Mouse (Mus musculus) bone marrow, adult 2 months (tissue): Measurements from ENCODE around the gene Cep152. TPM values are rescaled to one million over a fixed set of nuclear protein-coding genes. Genes with fewer than 3 reads are reported as not detected.

Experiments
- H3K27ac ChIP-seq: fragments of 200-500 bp; 2 replicates; pipeline ENCODE4 v1.5.1; 2012; ENCODE audit warnings: low read depth, mild to moderate bottlenecking, control low read depth, inconsistent platforms, low read length; ENCODE audit not compliant: control insufficient read depth, poor library complexity, insufficient read depth
- H3K4me1 ChIP-seq: fragments of 200-500 bp; 2 replicates; pipeline ENCODE4 v1.6.1; 2011; ENCODE audit warnings: low read length; ENCODE audit not compliant: control insufficient read depth, insufficient read depth
- H3K4me3 ChIP-seq: fragments of 200-500 bp; replicated peaks from 2 replicates; pipeline ENCODE3; 2011; ENCODE audit warnings: mild to moderate bottlenecking, low read depth, low read length, control low read depth; ENCODE audit not compliant: control insufficient read depth
- CTCF ChIP-seq: fragments of 200-500 bp; IDR thresholded peaks from 2 replicates; pipeline ENCODE4 v1.5.1; 2011; ENCODE audit warnings: low read length, control low read depth; ENCODE audit not compliant: control insufficient read depth, insufficient read depth
- POLR2A ChIP-seq: fragments of 200-500 bp; IDR thresholded peaks from 2 replicates; pipeline ENCODE4 v1.6.1; 2011; ENCODE audit warnings: low read depth, mild to moderate bottlenecking, control low read depth, low read length, borderline replicate concordance; ENCODE audit not compliant: control insufficient read depth
- WGBS: fragments of 180-500 bp; shearing (Covaris S2); methylation state at CpG from one replicate; pipeline ENCODE4 v1.1.7; 2018; 5-methylcytosine and 5-hydroxymethylcytosine counted together
- polyA plus RNA-seq: library from polyadenylated mRNA; stranded (reverse); fragments of >200 nt; gene quantifications from 2 replicates; pipeline ENCODE4 v1.2.4, GENCODE M21; 2011; ENCODE audit warnings: low replicate concordance; ENCODE audit not compliant: missing spikeins, insufficient read depth, insufficient read length

The Cep152 gene
- polyA plus RNA-seq, 1 experiment, result 12.9 TPM

GRCm38 (mm10) chr2:125598251-125598650 is 26.7 kb downstream of the Cep152 start:
- H3K27ac ChIP-seq, result no peak overlapping the region
- no peak for TF ChIP-seq CTCF
- no peak for TF ChIP-seq POLR2A
- H3K4me3 ChIP-seq, result no peak overlapping the region
- WGBS, result 86% methylated on average over 6 of the region's 6 CpGs
- H3K4me1 ChIP-seq, result no peaks in the 10 kb centered on the region

GRCm38 (mm10) chr2:125594786-125595185 is 30.1 kb downstream of the Cep152 start:
- no peaks in the 10 kb centered on the region for H3K4me1 ChIP-seq
- 95% methylated on average over 12 of the region's 12 CpGs for WGBS
- TF ChIP-seq CTCF (no peak), POLR2A (no peak)
- no peak overlapping the region for H3K4me3 ChIP-seq
- H3K27ac ChIP-seq, result no peak overlapping the region

GRCm38 (mm10) chr2:125594072-125594471 is 30.8 kb downstream of the Cep152 start:
- WGBS, result 58% methylated on average over 6 of the region's 6 CpGs
- Histone ChIP-seq H3K4me1 (no peaks in the 10 kb centered on the region; the same call in 1 of the 2 replicates), H3K27ac (no peak overlapping the region), H3K4me3 (no peak overlapping the region)
- TF ChIP-seq POLR2A (no peak), CTCF (no peak)

- no peak overlapping the region for H3K4me3 ChIP-seq
- 86% methylated on average over 4 of the region's 4 CpGs for WGBS
- H3K4me1 ChIP-seq, result no peaks in the 10 kb centered on the region; the same call in 1 of the 2 replicates
- TF ChIP-seq POLR2A (no peak), CTCF (no peak)
- H3K27ac ChIP-seq, result no peak overlapping the region
These were observed 33.0 kb downstream of the Cep152 start for GRCm38 (mm10) chr2:125591895-125592294.

GRCm38 (mm10) chr2:125589287-125589686 is 35.6 kb downstream of the Cep152 start:
- no peaks in the 10 kb centered on the region; the same call in 1 of the 2 replicates for H3K4me1 ChIP-seq
- WGBS, result 24% methylated on average over 12 of the region's 12 CpGs
- no peak overlapping the region for H3K27ac ChIP-seq

GRCm38 (mm10) chr2:125581081-125581480 is 43.8 kb downstream of the Cep152 start:
- no peak overlapping the region for H3K27ac ChIP-seq
- WGBS, result 69% methylated on average over 5 of the region's 5 CpGs
- H3K4me1 ChIP-seq, result no peaks in the 10 kb centered on the region
- H3K4me3 ChIP-seq, result no peak overlapping the region
- TF ChIP-seq POLR2A (no peak), CTCF (no peak)

More at GRCm38 (mm10) chr2:125589287-125589686, 35.6 kb downstream of the Cep152 start:
- H3K4me3 ChIP-seq, result no peak overlapping the region
- TF ChIP-seq CTCF (no peak), POLR2A (no peak)

GRCm38 (mm10) chr2:125577670-125578069 is 47.2 kb downstream of the Cep152 start:
- no peak overlapping the region for H3K4me3 ChIP-seq
- 82% methylated on average over 4 of the region's 4 CpGs for WGBS
- no peak overlapping the region for H3K27ac ChIP-seq
- TF ChIP-seq CTCF (no peak), POLR2A (no peak)
- H3K4me1 ChIP-seq, result no peaks in the 10 kb centered on the region

GRCm38 (mm10) chr2:125576498-125576897 is 48.4 kb downstream of the Cep152 start:
- WGBS, result 59% methylated on average over 8 of the region's 8 CpGs
- H3K4me3 ChIP-seq, result no peak overlapping the region
- no peaks in the 10 kb centered on the region for H3K4me1 ChIP-seq
- H3K27ac ChIP-seq, result no peak overlapping the region
- TF ChIP-seq CTCF, result no peak
- TF ChIP-seq POLR2A, result no peak

GRCm38 (mm10) chr2:125575766-125576165 is 49.1 kb downstream of the Cep152 start:
- TF ChIP-seq CTCF (no peak), POLR2A (no peak)
- Histone ChIP-seq H3K4me3 (no peak overlapping the region), H3K27ac (no peak overlapping the region), H3K4me1 (no peaks in the 10 kb centered on the region)
- WGBS, result 48% methylated on average over 3 of the region's 3 CpGs
